Comparison of ENCODE assay signal across 13 mouse cellular contexts in genomic region chr7:135723672-135724341, GRCm38 (mm10). TPM values are rescaled to one million over a fixed set of nuclear protein-coding genes. Genes with fewer than 3 reads are reported as not detected.
A peak's percentile ranks its signal among the peaks of the same experiment; 100 is the strongest.
DNase-seq lines count a peak whose midpoint lies in the region; ATAC-seq and TF ChIP-seq lines count a peak whose summit lies in the region.
"Had no signal": no experiment of that assay in that cellular context is flagged by ENCODE, and none has a peak within 500 bp of the region (broad histone marks: within the 10 kb centered on the region; RNA-seq: fewer than 3 reads in every experiment).

No protein-coding gene starts in this region.

- peaks cover 9% of the 10 kb centered on the region for H3K36me3 ChIP-seq in erythroblast, embryonic 14.5 days (ENCODE audit: control insufficient read depth)
- no peaks in the 10 kb centered on the region for H3K36me3 ChIP-seq in kidney, embryonic 15.5 days
- H3K36me3 ChIP-seq in liver, embryonic 14.5 days (replicated peaks; ENCODE audit: control insufficient read depth, insufficient read depth, low read depth): no peaks in the 10 kb centered on the region
- H3K36me3 ChIP-seq in hindbrain, embryonic 14.5 days (replicated peaks; ENCODE audit: control insufficient read depth, insufficient read depth): no peaks in the 10 kb centered on the region
- H3K36me3 ChIP-seq: G1E had no signal

- H3K9ac ChIP-seq in kidney, embryonic 15.5 days: no peak overlapping the region
- H3K9ac ChIP-seq in liver, embryonic 14.5 days (replicated peaks): peak overlapping the region; percentile 83; the same call in 1 of the 2 replicates
- no peak overlapping the region for H3K9ac ChIP-seq in hindbrain, embryonic 14.5 days

- no peak for DNase-seq in kidney, postnatal 14 days
- peak; percentile 34 for DNase-seq in adipocyte (ENCODE audit: low spot score)
- DNase-seq in liver, embryonic 14.5 days (ENCODE audit: low read depth in 3 of 3, low spot score in 3 of 3): no peak
- DNase-seq in T-cell, adult 2 months (ENCODE audit: low spot score): no peak
- no peak for DNase-seq in hindbrain, embryonic 14.5 days (ENCODE audit: low spot score)
- DNase-seq: cerebellum, postnatal 14 days; right cerebral cortex, postnatal 4 days; thymus, adult 18-20 months had no signal

- peak overlapping the region; percentile 74 for H3K4me3 ChIP-seq in erythroblast, embryonic 14.5 days (replicated peaks)
- no peak overlapping the region for H3K4me3 ChIP-seq in kidney, embryonic 15.5 days (replicated peaks)
- H3K4me3 ChIP-seq in liver, embryonic 14.5 days (ENCODE audit: insufficient read depth in 1 of 2, low read depth in 2 of 2, low read length in 2 of 2): no peak overlapping the region; a peak in 1 of 4 replicates
- no peak overlapping the region for H3K4me3 ChIP-seq in hindbrain, embryonic 14.5 days (replicated peaks; ENCODE audit: low read length)

- peaks cover 57% of the 10 kb centered on the region for H3K4me1 ChIP-seq in erythroblast, embryonic 14.5 days (ENCODE audit: control insufficient read depth)
- H3K4me1 ChIP-seq in kidney, embryonic 15.5 days: 0 out of 2 replicates have a peak, but pooled peaks cover 7% of the 10 kb centered on the region
- H3K4me1 ChIP-seq in liver, embryonic 14.5 days (replicated peaks; ENCODE audit: control insufficient read depth in 2 of 2, insufficient read depth in 2 of 2, low read length in 1 of 2): peaks cover 30 to 37% of the 10 kb centered on the region in 2 experiments
- no peaks in the 10 kb centered on the region for H3K4me1 ChIP-seq in hindbrain, embryonic 14.5 days (replicated peaks; ENCODE audit: control insufficient read depth, insufficient read depth, low read length)

- H3K9me3 ChIP-seq in erythroblast, embryonic 14.5 days (ENCODE audit: control insufficient read depth, low read length): no peaks in the 10 kb centered on the region
- H3K9me3 ChIP-seq in kidney, embryonic 15.5 days (replicated peaks): no peaks in the 10 kb centered on the region
- no peaks in the 10 kb centered on the region for H3K9me3 ChIP-seq in liver, embryonic 14.5 days (ENCODE audit: control insufficient read depth, low read length)
- H3K9me3 ChIP-seq in hindbrain, embryonic 14.5 days (ENCODE audit: control insufficient read depth, low read length): no peaks in the 10 kb centered on the region
- H3K9me3 ChIP-seq: G1E had no signal

- H3K4me2 ChIP-seq in kidney, embryonic 15.5 days: no peak overlapping the region
- peak overlapping the region; percentile 75 for H3K4me2 ChIP-seq in liver, embryonic 14.5 days (ENCODE audit: low read depth)
- no peak overlapping the region for H3K4me2 ChIP-seq in hindbrain, embryonic 14.5 days (replicated peaks)

- H3K27ac ChIP-seq in kidney, embryonic 15.5 days: peak overlapping the region; percentile 15; the same call in 1 of the 2 replicates
- H3K27ac ChIP-seq in liver, embryonic 14.5 days: peak overlapping the region; percentile 99
- no peak overlapping the region for H3K27ac ChIP-seq in hindbrain, embryonic 14.5 days

- ATAC-seq in erythroblast, adult 5-6 weeks (replicated peaks; ENCODE audit: low FRiP score, poor library complexity, severe bottlenecking): no peak
- ATAC-seq in kidney, embryonic 15.5 days (replicated peaks; ENCODE audit: low FRiP score): 0 out of 2 replicates have a peak, but pooled peaks have one; percentile 43
- ATAC-seq in liver, embryonic 14.5 days (ENCODE audit: insufficient read depth): no peak
- no peak for ATAC-seq in hindbrain, embryonic 14.5 days (ENCODE audit: low FRiP score)
- ATAC-seq: midbrain, embryonic 16.5 days had no signal

- TF ChIP-seq EP300 in liver, embryonic 14.5 days (IDR thresholded peaks at IDR 0.05; ENCODE audit: low read depth): no peak

- WGBS in kidney, embryonic 15.5 days: 37% methylated on average over 6 of the region's 6 CpGs
- WGBS in liver, embryonic 14.5 days (ENCODE audit: insufficient replicate concordance): 67% methylated on average over 6 of the region's 6 CpGs
- WGBS in hindbrain, embryonic 14.5 days: 72% methylated on average over 6 of the region's 6 CpGs

- peaks cover 13% of the 10 kb centered on the region for H3K27me3 ChIP-seq in erythroblast, embryonic 14.5 days (ENCODE audit: control insufficient read depth)
- H3K27me3 ChIP-seq in kidney, embryonic 15.5 days: no peaks in the 10 kb centered on the region
- H3K27me3 ChIP-seq in liver, embryonic 14.5 days (ENCODE audit: control insufficient read depth, insufficient read depth, low read length): no peaks in the 10 kb centered on the region
- H3K27me3 ChIP-seq in hindbrain, embryonic 14.5 days (ENCODE audit: control insufficient read depth, insufficient read depth, low read length): no peaks in the 10 kb centered on the region

- TF ChIP-seq CTCF in liver, embryonic 14.5 days (IDR thresholded peaks at IDR 0.05; ENCODE audit: low read depth): no peak

RNA-seq across cellular contexts. Expression of gene Mki67, which starts 7.6 kb away (rescaled TPM):
- 7.0 and 10.8 TPM in 2 replicates for polyA plus RNA-seq in erythroblast, embryonic 14.5 days (2012)
- 808 and 979 TPM in 2 replicates for total RNA-seq in erythroblast, adult 5-6 weeks (2015; ENCODE audit: low replicate concordance)
- total RNA-seq in erythroblast, adult 5-6 weeks (2017; ENCODE audit: low replicate concordance): 1,323 and 1,353 TPM in 2 replicates
- 38.7 and 41.8 TPM in 2 replicates for polyA plus RNA-seq in kidney, embryonic 15.5 days (2015; fragmentation: Nextera tagmentation; extraction: Ambion mirVana)
- polyA plus RNA-seq in liver, embryonic 14.5 days (2012; rRNA removed): 48.0 and 97.2 TPM in 2 replicates
- 118 and 129 TPM in 2 replicates for polyA plus RNA-seq in liver, embryonic 14.5 days (2014; fragmentation: Nextera tagmentation; extraction: Ambion mirVana)
- 7.2 and 9.4 TPM in 2 replicates for polyA plus RNA-seq in hindbrain, embryonic 14.5 days (2014; fragmentation: Nextera tagmentation; extraction: Ambion mirVana)
